Mouse (Mus musculus) erythroblast, adult 5-6 weeks (primary cell): Measurements from ENCODE around the gene Spon1. TPM values are rescaled to one million over a fixed set of nuclear protein-coding genes. Genes with fewer than 3 reads are reported as not detected.
A peak's percentile ranks its signal among the peaks of the same experiment; 100 is the strongest.

Experiments
- ATAC-seq: replicated peaks from 2 replicates; pipeline ENCODE4 v1.8.0; 2016; ENCODE audit warnings: moderate number of reproducible peaks, mild to moderate bottlenecking, moderate TSS enrichment, inconsistent platforms; ENCODE audit not compliant: poor library complexity, low FRiP score, severe bottlenecking
- total RNA-seq, 2 experiments: library from RNA; stranded (forward) in 1 of 2; stranded (reverse) in 1 of 2; fragments of 150-400 nt in 1 of 2; fragments of 200-764, 138-1000 nt in 1 of 2; gene quantifications; 2 replicates each; pipeline versions ENCODE4 v1.2.3 to v1.2.4; 2015 to 2017; ENCODE audit warnings: low replicate concordance in 2 of 2

The Spon1 gene
- total RNA-seq, 2 experiments from 2014 or later = 0.17 TPM; not detected in 1

- no peak for ATAC-seq
Observed at GRCm38 (mm10) chr7:114037237-114037636, 271.4 kb downstream of the Spon1 start.

DNA sequence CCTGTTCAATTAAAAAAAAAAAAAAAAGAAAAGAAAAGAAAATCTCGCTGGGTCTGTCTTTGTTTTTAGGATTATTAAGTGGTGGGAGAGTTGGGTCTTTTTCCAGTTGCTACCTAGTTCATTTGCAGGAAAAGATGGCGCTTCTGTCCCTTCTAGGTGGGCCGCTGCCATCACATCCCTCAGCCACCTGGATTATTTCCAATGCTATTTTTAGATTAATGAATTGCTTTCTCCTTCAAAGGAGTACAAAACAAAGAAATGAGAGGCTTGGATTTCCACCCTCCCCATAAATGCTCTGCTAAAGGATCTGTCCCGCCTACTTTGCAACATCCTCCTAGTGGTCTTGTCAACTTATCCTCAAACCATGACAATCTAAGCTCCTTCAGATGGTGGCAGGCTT lies 275.6 kb downstream of the Spon1 start:
- ATAC-seq = no peak

DNA sequence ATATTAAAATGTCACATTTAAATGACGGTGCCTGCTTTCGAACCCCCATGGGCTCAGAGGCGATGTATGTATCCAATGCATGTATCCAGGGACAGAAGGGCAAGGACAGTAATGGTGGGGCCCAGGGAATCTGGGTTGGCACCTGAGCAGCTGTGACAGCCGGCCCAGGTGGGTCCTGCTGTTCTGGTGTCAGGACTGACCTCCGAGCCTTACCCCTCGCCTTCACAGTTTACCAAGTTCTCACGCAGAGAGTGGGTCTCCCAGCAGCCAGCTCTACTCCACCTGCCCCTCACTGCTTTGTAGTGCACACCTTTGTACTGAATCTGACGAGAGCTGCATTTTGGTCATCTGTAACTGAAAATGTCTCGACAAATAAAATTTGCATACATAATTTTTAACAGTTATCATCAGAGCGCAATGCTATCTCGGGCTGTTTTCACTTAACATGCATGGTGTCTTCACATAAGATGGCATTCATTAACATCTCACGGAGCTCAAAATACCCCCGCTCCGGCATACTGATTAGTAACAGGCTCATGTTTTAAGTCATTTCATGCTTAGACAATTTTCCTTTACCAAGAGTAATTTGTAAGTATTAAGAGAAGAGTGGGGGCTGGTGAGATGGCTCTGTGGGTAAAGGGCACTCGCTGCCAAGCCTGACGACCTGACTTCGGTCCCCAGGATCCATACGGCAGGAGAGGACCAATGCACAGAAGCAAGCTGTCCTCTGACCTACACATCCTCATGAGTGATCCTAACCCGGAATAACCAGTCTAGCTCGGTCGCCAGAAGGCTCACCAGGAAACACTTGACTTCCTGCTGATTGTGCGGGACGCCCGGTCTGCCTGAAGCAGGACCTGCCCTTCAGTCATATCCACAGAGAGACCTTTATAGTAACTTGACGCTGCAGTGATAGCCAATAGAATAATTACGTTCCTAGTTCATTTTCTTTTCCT lies 277.5 kb downstream of the Spon1 start:
- no peak for ATAC-seq

DNA sequence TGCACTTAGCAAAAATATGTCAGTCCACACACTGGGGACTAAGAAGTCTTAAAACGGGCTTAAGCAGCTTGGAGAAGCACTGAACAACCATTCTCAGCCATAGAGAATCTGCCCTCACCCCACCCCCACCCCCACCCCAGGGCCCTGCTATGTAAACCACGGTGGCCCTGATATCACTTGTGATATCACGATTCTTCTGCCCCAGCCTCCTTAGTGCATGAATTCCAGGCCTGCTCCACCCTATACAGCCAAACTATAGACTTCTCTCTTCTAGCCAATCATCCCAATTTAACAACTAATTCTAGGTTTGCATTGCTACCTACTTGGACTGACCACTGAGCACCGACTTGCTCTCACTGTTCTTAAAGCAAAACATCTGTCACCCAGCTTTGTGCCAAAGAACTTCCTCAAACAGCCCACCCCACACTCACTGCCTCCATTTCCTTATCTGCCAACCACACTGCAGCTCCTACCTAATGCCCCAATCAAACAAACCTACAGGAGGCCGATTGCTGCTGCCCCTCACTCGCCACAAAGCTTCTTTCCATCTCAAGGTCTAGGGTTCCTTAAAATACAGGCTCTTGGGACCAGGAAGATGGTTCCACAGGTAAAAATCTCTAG lies 278.2 kb downstream of the Spon1 start:
- ATAC-seq = no peak

DNA sequence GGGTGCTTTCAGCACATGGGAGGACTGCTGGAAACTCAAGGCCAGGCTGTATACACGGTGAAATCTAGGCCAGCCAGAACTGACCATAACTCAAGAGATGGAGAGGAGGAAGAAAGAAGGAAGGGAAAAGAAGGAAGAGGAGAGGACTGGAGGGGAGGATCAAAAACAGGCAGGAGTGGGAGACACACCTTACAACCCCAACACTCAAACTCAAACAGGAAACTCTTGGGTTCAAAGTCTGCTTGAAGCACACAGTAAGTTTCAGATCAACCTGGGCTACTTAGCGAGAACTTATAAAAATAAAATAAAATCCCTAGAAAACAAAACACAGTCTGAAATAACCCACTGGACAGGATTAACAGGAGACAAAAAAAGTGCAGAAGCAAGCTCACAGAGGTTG lies 280.0 kb downstream of the Spon1 start:
- no peak for ATAC-seq

GRCm38 (mm10) chr7:114053720-114054119 lies 287.9 kb downstream of the Spon1 start:
- no peak for ATAC-seq

DNA sequence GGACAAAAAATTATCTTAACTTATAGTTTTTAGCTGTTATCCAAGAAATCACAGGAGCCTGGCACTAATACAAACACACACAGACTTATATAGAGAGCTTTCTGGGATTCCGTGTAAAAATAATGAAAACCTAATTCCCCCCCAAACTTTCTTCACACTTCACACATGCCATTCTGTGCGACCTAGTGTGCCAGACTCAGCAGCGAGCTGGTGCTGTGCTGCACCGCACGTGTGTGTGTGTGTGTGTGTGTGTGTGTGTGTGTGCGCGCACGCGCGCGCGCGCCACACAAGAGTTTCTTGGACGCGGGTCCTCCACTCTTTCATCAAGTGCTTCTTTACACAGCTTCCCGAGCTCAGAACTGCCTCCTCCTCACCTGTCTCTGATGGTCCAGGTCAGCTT lies 292.4 kb downstream of the Spon1 start:
- ATAC-seq = no peak

DNA sequence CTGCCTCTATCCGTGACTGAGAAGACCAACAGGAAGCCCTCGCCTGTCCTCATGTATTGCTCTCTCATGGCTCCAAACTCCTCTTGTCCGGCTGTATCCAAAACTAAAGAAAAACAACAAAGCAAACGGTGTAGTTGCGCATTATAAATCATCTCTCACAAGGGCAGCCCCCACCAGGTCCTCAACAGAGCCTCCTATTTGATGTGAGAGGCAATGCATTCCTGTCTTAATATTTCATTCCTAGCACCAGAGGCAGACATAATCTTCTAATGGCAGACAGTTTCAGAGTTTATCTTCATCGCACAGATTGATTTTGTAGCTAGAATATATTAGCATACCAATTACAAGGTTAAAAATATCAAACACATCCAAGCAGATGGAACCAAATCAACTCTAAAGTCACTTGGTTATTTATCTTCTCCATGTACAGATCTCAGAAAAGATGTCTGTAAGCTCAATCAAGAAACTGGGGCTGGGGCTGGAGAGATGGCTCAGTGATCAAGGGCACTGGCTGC lies 293.2 kb downstream of the Spon1 start:
- no peak for ATAC-seq

DNA sequence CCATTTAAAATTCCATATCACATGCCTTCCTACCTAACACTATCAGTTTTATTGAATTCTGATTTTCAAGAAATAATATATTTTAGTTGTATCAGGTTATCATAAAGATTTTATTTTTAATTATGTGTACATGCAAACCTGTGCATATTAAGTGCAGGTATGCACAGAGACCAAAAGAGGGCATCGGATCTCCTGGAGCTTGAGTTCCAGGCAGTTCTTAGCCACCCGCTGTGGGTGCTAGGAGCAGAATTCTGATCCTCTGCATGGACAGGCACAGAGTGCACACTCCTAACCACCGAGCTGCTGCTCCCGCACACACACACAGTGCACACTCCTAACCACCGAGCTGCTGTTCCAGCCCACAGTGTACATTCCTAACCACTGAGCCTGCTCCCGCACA lies 294.6 kb downstream of the Spon1 start:
- no peak for ATAC-seq

DNA sequence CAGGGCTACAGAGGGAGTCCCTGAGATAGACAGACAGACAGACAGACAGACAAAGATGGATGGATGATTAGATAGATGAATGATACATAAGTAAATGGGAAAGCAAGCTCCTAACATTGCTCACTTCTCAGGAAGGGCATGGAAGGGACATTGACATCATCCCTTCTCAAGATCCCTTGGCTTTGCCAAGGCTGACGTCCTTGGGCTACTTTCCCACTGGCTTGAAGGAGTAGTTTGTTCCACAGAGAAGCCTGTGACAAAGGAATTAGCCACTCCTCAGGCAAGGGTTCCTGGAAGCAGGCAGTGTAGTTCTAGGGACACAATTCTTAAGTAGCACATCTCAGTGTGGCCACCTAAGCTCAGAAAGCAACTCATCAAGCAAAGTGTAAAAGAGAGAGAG lies 296.7 kb downstream of the Spon1 start:
- no peak for ATAC-seq

- ATAC-seq = no peak
Observed at GRCm38 (mm10) chr7:114063534-114063933, 297.7 kb downstream of the Spon1 start.

DNA sequence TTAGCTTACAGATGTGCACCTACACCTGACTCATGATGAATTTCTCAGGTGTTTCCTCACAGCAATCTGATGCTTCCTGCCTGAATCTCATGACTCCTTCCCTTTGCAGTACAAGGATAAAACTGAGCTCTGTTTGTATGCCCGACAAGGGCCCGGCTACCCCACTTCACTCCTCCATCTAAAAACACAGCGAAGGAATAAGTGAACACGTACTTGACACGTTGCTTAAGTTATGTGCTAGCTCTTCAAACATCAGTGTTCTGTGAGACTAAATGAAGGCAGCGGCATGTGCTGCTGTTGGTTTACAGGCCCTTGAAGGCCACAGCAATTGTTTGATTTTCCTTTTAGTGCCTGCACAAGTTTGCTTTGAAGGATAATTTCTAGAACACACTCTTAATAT lies 298.2 kb downstream of the Spon1 start:
- no peak for ATAC-seq

GRCm38 (mm10) chr7:114065407-114066185 lies 299.8 kb downstream of the Spon1 start:
- no peak for ATAC-seq

- ATAC-seq = 0 out of 2 replicates have a peak, but pooled peaks have one; percentile 55
Observed at GRCm38 (mm10) chr7:114066529-114067178, 300.9 kb downstream of the Spon1 start.

GRCm38 (mm10) chr7:114068956-114069533 lies 303.2 kb downstream of the Spon1 start:
- ATAC-seq = no peak

- no peak for ATAC-seq
Observed at GRCm38 (mm10) chr7:114069726-114070457, 304.1 kb downstream of the Spon1 start.

DNA sequence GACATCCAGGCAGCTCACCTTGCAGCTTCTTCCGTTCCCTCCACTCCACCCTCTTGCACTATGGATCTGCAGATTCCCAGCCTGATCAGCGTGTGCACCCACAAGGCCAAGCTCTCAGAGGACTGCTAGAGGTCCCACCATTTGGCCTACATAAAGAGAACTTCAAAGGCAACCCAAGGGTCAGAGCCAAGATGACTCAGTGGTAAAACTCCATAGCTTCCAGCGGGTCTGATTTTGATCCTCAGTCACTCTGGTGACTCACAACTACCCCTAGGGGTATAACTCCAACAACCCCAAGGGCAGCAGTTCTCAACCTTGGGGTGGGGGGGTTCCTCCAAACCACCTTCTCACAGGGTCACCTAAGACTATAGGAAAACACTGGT lies 304.7 kb downstream of the Spon1 start:
- ATAC-seq = no peak

- ATAC-seq = no peak
Observed at GRCm38 (mm10) chr7:114071395-114071794, 305.6 kb downstream of the Spon1 start.
